Mouse (Mus musculus) ES-Bruce4 (cell line): ENCODE measurements around the gene Rnf130.

Experiments
- CTCF ChIP-seq: IDR thresholded peaks from one replicate; pipeline ENCODE4 v1.8.1; 2011; ENCODE audit warnings: low read depth, low read length
- POLR2A ChIP-seq: IDR thresholded peaks from one replicate; pipeline ENCODE4 v1.8.1; 2011; ENCODE audit warnings: low read length; ENCODE audit not compliant: insufficient read depth

GRCm38 (mm10) chr11:50024445-50024832 is 707 bp upstream of the Rnf130 start:
- no peak for TF ChIP-seq CTCF
- no peak for TF ChIP-seq POLR2A
